Mouse (Mus musculus): ENCODE results near the gene Akap6. TPM values are rescaled to one million over a fixed set of nuclear protein-coding genes. Genes with fewer than 3 reads are reported as not detected.

Gene Akap6
- total and polyA plus RNA-seq, 3 experiments = not detected

DNA sequence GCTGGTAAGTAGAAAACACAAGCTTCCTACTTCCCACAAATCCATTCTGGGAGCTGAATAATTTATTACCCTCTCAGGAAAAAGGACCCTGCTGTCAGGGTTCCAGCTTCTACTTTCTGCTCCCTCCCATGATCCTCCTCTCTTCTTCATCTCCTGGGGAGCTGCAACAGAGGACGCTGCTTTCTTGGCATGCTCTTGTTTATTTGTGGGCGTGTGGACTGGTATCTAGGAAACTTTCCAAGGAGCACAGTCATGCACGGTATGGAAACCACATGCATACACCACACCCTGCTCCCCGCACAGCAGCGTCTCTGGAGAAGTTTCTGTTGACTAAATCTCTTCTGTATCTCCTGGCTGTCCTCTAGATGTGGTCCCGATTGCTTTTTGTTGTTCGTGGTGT lies 119.4 kb downstream of the Akap6 start:
- no peaks in the 10 kb centered on the region for H3K9me3 ChIP-seq (replicated peaks; ENCODE audit: insufficient read depth, low read length)
- TF ChIP-seq MAX (IDR thresholded peaks at IDR 0.05; ENCODE audit: low read length) (no peak), POLR2A (IDR thresholded peaks at IDR 0.05; ENCODE audit: control insufficient read depth in 1 of 2, insufficient read depth in 1 of 2, low read depth in 1 of 2, low read length in 2 of 2, poor library complexity in 1 of 2) (no peak), POLR2AphosphoS5 (IDR thresholded peaks at IDR 0.05; ENCODE audit: borderline replicate concordance, low read depth, low read length) (no peak), MAFK (IDR thresholded peaks at IDR 0.05; ENCODE audit: borderline replicate concordance, low read depth, low read length) (no peak), MEF2A (IDR thresholded peaks at IDR 0.05; ENCODE audit: extremely low read depth, insufficient replicate concordance, low read depth, low read length, poor library complexity, severe bottlenecking) (no peak), KAT2A (conservative IDR thresholded peaks at IDR 0.05; ENCODE audit: low read depth, low read length) (no peak), MAZ (IDR thresholded peaks at IDR 0.05; ENCODE audit: low read depth, low read length) (no peak), ZNF384 (IDR thresholded peaks at IDR 0.05; ENCODE audit: low read depth, low read length) (no peak), NELFE (IDR thresholded peaks at IDR 0.05; ENCODE audit: low read depth, low read length) (no peak), TCF12 (IDR thresholded peaks at IDR 0.05; ENCODE audit: low read depth, low read length) (no peak), GATA1 (IDR thresholded peaks at IDR 0.05; ENCODE audit: low read depth, low read length) (no peak), ELF1 (IDR thresholded peaks at IDR 0.05; ENCODE audit: low read depth, low read length) (no peak)

DNA sequence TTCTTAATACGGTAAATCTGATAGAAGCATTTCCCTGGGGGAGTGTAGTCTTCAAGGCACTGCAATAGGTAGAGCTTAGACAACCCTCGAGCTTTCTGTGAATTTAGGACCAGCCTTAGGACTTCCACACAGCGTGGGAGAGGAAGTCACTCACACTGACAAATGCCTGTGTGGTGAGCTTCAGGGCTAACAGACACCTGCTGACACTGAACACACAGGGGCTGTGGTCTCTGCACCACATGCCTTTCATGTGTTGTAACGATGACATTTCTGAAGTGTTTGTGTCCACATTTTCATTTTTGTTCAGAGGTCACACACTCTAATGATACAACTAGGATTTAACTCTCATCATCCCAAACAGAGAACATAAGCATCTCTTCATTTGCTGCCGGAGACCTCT lies 125.6 kb downstream of the Akap6 start:
- 0 out of 4 replicates have a peak, but pooled peaks cover 0 to 5% of the 10 kb centered on the region in 2 experiments for H3K4me1 ChIP-seq (ENCODE audit: control insufficient read depth in 1 of 2, insufficient read depth in 2 of 2, low read length in 2 of 2)
- DNase-seq (ENCODE audit: low read depth, low spot score) = no peak
- TF ChIP-seq MEF2A (IDR thresholded peaks at IDR 0.05; ENCODE audit: extremely low read depth, insufficient replicate concordance, low read depth, low read length, poor library complexity, severe bottlenecking) = no peak
- TF ChIP-seq MYB (IDR thresholded peaks at IDR 0.05; ENCODE audit: low read depth, low read length) = no peak
- no peak for TF ChIP-seq ZNF384 (IDR thresholded peaks at IDR 0.05; ENCODE audit: low read depth, low read length)
- TF ChIP-seq ZMIZ1 (IDR thresholded peaks at IDR 0.05; ENCODE audit: low read depth, low read length) = no peak
- TF ChIP-seq NRF1 (IDR thresholded peaks at IDR 0.05; ENCODE audit: insufficient read depth, low read depth, low read length, poor library complexity, severe bottlenecking) = no peak
- no peak for TF ChIP-seq POLR2AphosphoS2 (IDR thresholded peaks at IDR 0.05; ENCODE audit: low read length)
- no peak for TF ChIP-seq RAD21 (IDR thresholded peaks at IDR 0.05; ENCODE audit: low read depth, low read length)
- no peak for TF ChIP-seq HCFC1 (IDR thresholded peaks at IDR 0.05; ENCODE audit: low read depth, low read length)
- no peak for TF ChIP-seq MAX (IDR thresholded peaks at IDR 0.05; ENCODE audit: low read length)
- no peak for TF ChIP-seq ETS1 (IDR thresholded peaks at IDR 0.05; ENCODE audit: low read depth, low read length)
- no peak for TF ChIP-seq TBP (IDR thresholded peaks at IDR 0.05; ENCODE audit: low read depth, low read length)
- TF ChIP-seq JUND (IDR thresholded peaks at IDR 0.05; ENCODE audit: low read depth, low read length) = no peak
- H3K9me3 ChIP-seq (replicated peaks; ENCODE audit: insufficient read depth, low read length) = no peaks in the 10 kb centered on the region
- H3K36me3 ChIP-seq (ENCODE audit: control insufficient read depth in 1 of 2, insufficient read depth in 2 of 2, low read length in 2 of 2) = no peaks in the 10 kb centered on the region
- no peaks in the 10 kb centered on the region for H3K79me2 ChIP-seq (ENCODE audit: control insufficient read depth, insufficient read depth, low read length, poor library complexity)
- H3K27ac ChIP-seq (ENCODE audit: control insufficient read depth, low read depth, low read length) = no peak overlapping the region
- H3K4me3 ChIP-seq (ENCODE audit: control insufficient read depth in 1 of 2, insufficient read depth in 1 of 2, low read depth in 2 of 2, low read length in 2 of 2) = no peak overlapping the region
- H3K9ac ChIP-seq (ENCODE audit: control insufficient read depth, low read depth, low read length, poor library complexity, severe bottlenecking) = no peak overlapping the region
- H3K27me3 ChIP-seq (ENCODE audit: control insufficient read depth in 1 of 2, insufficient read depth in 2 of 2, low read length in 2 of 2) = peaks cover 2 to 8% of the 10 kb centered on the region in 2 experiments; a peak in 2 of 4 replicates

More for the DNA sequence above, 119.4 kb downstream of the Akap6 start:
- H3K4me1 ChIP-seq (ENCODE audit: control insufficient read depth in 1 of 2, insufficient read depth in 2 of 2, low read length in 2 of 2) = no peaks in the 10 kb centered on the region
- H3K9ac ChIP-seq (ENCODE audit: control insufficient read depth, low read depth, low read length, poor library complexity, severe bottlenecking) = no peak overlapping the region
- H3K27ac ChIP-seq (ENCODE audit: control insufficient read depth, low read depth, low read length) = no peak overlapping the region
- no peaks in the 10 kb centered on the region for H3K79me2 ChIP-seq (ENCODE audit: control insufficient read depth, insufficient read depth, low read length, poor library complexity)
- peak; percentile 19 for DNase-seq (ENCODE audit: low read depth, low spot score)
- peaks cover 7 to 8% of the 10 kb centered on the region in 2 experiments; a peak in 3 of 4 replicates for H3K27me3 ChIP-seq (ENCODE audit: control insufficient read depth in 1 of 2, insufficient read depth in 2 of 2, low read length in 2 of 2)
- H3K36me3 ChIP-seq (ENCODE audit: control insufficient read depth in 1 of 2, insufficient read depth in 2 of 2, low read length in 2 of 2) = no peaks in the 10 kb centered on the region
- H3K4me3 ChIP-seq (ENCODE audit: control insufficient read depth in 1 of 2, insufficient read depth in 1 of 2, low read depth in 2 of 2, low read length in 2 of 2) = no peak overlapping the region
